Mouse (Mus musculus): ENCODE measurements around the gene Galnt17.

DNA sequence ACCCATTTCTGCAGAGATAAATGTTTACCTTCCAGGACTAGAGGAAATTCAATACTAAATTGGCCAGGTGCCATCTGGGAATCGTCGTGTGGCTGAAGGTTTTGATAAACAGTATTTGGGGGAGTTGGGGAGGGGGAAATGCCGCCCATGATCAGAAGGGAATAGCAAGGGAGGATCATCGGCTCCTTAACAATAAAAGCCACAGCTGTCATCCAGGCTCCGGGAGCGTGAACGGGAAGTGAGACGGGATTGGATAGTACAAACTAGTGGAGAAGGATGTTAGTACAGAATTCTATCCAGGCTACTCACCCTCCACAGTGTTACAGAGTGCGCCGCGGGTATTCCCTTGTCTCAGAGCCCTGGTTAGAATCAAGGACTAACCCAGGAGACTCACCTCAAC is 219.4 kb downstream of the Galnt17 start:
- TF ChIP-seq CTCF (IDR thresholded peaks at IDR 0.05; ENCODE audit: low read depth), result no peak
- no peak for TF ChIP-seq EP300 (optimal IDR thresholded peaks at IDR 0.05)

All from stomach, postnatal 0 days (tissue).